Mouse (Mus musculus): ENCODE results near the gene Man1a2.

DNA sequence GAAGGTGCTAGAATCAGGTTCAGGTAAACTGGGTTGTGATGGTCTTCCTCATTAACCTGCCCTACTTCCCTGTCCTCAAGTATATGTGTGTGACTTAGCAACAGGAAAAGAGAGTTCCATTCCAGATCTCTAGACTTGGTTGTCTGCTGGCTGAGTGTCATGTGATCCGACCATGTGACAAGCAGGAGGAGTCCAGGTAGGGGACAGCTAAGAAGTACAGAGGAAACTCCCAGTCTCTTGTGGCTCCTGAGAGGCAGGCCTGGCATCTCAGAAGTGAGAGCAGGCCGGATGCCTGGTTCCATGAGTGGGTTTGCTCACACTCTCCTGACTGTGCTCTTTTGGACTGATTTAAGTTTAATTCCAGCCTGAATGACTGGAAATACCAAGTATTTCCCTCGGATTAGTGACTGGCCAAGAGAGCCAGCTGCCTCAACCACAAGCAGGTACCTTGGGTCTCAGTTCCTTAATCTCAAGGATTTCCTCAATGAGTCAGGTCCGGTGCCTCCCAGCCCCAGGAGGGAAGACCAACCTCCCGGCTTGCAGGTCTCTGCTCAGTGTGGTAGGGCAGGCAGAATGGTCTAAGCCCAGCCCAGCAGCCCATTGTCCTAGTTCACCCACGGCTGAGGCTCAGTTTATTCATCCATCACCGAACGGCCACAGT is 170.1 kb downstream of the Man1a2 start:
- TF ChIP-seq USF1 (IDR thresholded peaks at IDR 0.05; ENCODE audit: low read depth) (no peak), MYOD1 (IDR thresholded peaks at IDR 0.05; ENCODE audit: control insufficient read depth in 1 of 3, insufficient read length in 2 of 3, low read depth in 2 of 3) (no peak), SRF (IDR thresholded peaks at IDR 0.05; ENCODE audit: control insufficient read depth, insufficient read length, low read depth) (no peak), MYOG (IDR thresholded peaks at IDR 0.05; ENCODE audit: control insufficient read depth in 1 of 3, insufficient read depth in 1 of 3, insufficient read length in 2 of 3, low read depth in 2 of 3) (no peak), MAX (IDR thresholded peaks at IDR 0.05; ENCODE audit: low read depth) (no peak), POLR2A (IDR thresholded peaks at IDR 0.05; ENCODE audit: insufficient read length, low read depth) (no peak), TCF12 (IDR thresholded peaks at IDR 0.05; ENCODE audit: insufficient read depth, poor library complexity, severe bottlenecking) (no peak)
